Mouse (Mus musculus): ENCODE results near the gene Cdrt4. TPM values are rescaled to one million over a fixed set of nuclear protein-coding genes. Genes with fewer than 3 reads are reported as not detected.

Cdrt4 gene
- 0.21 and 0.52 TPM in 2 replicates for polyA plus RNA-seq (2015; fragmentation: Nextera tagmentation; extraction: Ambion mirVana)

DNA sequence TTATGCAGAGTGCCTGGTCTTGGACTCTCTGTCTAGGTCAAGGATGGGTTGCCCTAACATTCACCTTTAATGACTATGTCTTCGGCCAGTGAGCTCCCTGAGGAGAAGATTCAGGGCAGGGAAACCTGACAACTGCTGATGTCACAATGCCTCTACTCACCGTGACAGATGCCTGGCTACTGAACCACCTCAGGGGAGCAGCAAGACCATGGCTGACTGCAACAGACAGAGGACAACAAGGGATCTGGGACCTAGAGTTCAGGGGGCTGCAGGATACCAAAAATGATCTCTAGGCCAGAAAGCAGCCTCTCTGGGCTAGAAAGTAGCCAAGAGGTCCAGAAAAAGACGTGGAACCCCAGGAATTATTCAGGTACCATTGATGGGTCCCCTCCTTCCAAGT is at the start of gene Cdrt4:
Gene Cdrt4, plus strand, starts transcription at position 182 of the 400 bp plus-strand sequence.
- H3K9ac ChIP-seq (ENCODE audit: low read length), result no peak within 1 kb of the TSS
- ATAC-seq (ENCODE audit: low read depth), result no peak
- no peak within 1 kb of the TSS for H3K4me3 ChIP-seq (ENCODE audit: low read length)
- no peak within 1 kb of the TSS for H3K4me2 ChIP-seq (ENCODE audit: low read depth, low read length)
- 0 out of 2 replicates have a peak, but pooled peaks cover 2% of the 10 kb centered on the region for H3K9me3 ChIP-seq (ENCODE audit: control insufficient read depth, low read length)
- no peak within 1 kb of the TSS for H3K27ac ChIP-seq (ENCODE audit: low read length)
- H3K27me3 ChIP-seq (ENCODE audit: control insufficient read depth, insufficient read depth, low read depth, low read length), result no peaks in the 10 kb centered on the region
- no peaks in the 10 kb centered on the region for H3K36me3 ChIP-seq (ENCODE audit: control insufficient read depth, insufficient read depth, low read length)
- WGBS, result 81% methylated on average over 3 of the region's 3 CpGs
- peaks cover 4% of the 10 kb centered on the region; the same call in 1 of the 2 replicates for H3K4me1 ChIP-seq (replicated peaks; ENCODE audit: control insufficient read depth, insufficient read depth, low read length)

DNA sequence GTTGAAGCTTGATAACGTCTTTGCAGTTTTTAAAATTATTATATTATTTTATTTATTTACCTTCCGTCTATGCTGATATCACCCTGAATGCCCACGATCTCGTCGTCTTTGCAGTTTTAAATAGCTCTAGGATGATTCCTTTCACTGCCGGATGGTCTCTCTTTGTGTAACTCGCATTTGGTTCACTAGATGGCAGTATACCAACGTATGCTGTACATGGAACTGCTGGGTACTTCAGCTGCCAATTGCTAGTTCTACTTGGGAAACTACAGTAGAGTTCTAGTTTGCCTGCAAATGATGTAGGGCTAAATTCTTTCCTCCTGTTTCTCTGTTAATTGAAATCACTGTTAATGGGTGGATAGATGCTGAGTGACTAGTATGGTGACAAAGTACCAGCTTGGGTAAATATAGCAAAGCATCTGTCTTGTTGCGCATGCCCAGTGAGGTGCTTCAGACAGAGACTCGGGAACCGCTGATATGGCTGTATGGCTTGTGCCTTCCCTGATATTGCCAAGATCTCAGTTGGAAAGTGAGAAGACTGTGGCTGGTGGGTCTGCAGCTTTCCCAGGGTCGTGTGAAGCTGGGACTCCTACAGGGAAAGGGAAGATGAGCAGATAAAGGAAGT is 49.2 kb upstream of the Cdrt4 start:
- no peaks in the 10 kb centered on the region for H3K27me3 ChIP-seq (ENCODE audit: control insufficient read depth, insufficient read depth, low read depth, low read length)
- H3K9ac ChIP-seq (ENCODE audit: low read length), result no peak overlapping the region
- no peak overlapping the region for H3K4me3 ChIP-seq (ENCODE audit: low read length)
- no peaks in the 10 kb centered on the region for H3K9me3 ChIP-seq (ENCODE audit: control insufficient read depth, low read length)
- H3K4me2 ChIP-seq (ENCODE audit: low read depth, low read length), result no peak overlapping the region
- H3K4me1 ChIP-seq (replicated peaks; ENCODE audit: control insufficient read depth, insufficient read depth, low read length), result no peaks in the 10 kb centered on the region
- WGBS, result 27% methylated on average over 12 of the region's 12 CpGs
- no peaks in the 10 kb centered on the region for H3K36me3 ChIP-seq (ENCODE audit: control insufficient read depth, insufficient read depth, low read length)
- peak; percentile 70; the same call in 1 of the 2 replicates for ATAC-seq (ENCODE audit: low read depth)
- H3K27ac ChIP-seq (ENCODE audit: low read length), result no peak overlapping the region

DNA sequence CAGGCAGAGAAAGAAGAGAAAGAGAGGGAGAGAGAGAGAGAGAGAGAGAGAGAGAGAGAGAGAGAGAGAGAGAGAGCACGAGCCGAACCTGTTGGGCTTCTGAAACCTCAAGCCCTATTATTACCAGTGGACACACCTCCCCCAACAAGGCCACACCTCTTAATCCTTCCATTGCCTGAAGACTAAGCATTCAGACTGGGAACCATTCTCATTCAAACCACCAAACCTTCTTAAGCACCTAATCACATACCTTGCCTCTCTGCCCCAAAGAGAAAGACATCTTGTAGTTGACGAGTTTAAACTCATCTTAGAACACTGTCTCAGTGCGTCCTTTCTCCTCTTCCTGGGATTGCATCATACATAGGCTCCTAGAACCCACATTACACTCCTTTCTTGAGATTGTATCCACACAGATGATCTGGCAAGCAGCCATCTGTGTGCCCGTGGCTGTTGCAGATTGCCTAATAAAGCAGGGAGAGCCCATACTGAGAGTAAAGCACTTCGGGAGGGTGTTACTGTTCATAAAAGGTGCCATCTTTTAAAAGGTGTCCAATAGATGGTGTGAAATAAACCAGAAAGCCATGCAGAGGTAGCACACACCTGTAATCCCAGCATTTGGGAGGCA is 47.0 kb upstream of the Cdrt4 start:
- Histone ChIP-seq H3K9ac (ENCODE audit: low read length) (no peak overlapping the region), H3K9me3 (ENCODE audit: control insufficient read depth, low read length) (no peaks in the 10 kb centered on the region), H3K4me3 (ENCODE audit: low read length) (no peak overlapping the region), H3K4me2 (ENCODE audit: low read depth, low read length) (no peak overlapping the region), H3K36me3 (ENCODE audit: control insufficient read depth, insufficient read depth, low read length) (no peaks in the 10 kb centered on the region), H3K27ac (ENCODE audit: low read length) (no peak overlapping the region), H3K4me1 (replicated peaks; ENCODE audit: control insufficient read depth, insufficient read depth, low read length) (no peaks in the 10 kb centered on the region), H3K27me3 (ENCODE audit: control insufficient read depth, insufficient read depth, low read depth, low read length) (no peaks in the 10 kb centered on the region)
- 59% methylated on average over 6 of the region's 6 CpGs for WGBS
- no peak for ATAC-seq (ENCODE audit: low read depth)

DNA sequence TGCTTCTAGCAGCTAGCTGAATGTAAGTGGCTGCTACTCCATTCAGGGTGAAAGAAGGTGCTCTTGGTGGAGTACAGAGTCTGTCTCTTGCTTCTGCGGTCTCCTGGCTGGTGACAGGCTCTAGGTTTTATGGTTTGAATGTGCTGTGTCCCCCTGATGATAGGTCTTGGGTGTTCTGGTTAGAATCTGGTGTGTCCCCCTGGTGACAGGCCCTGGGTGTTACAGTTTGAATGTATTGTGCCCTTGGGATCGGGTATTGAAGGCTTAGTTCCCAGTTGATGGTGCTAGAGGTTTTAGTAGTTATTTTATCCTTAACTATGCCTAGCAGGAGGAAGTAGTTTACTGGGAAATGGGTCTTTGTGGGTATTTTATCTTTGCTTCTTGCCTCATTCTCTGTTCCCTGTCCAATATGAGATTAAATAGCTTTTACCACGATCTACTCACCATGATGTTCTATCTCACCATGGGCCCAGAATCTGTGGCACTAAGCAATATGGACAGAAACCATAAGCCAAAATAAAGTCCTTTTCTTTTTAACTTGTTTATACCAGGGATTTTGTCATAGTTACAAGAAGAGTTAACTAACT is 41.2 kb upstream of the Cdrt4 start:
- Histone ChIP-seq H3K27ac (ENCODE audit: low read length) (no peak overlapping the region), H3K27me3 (ENCODE audit: control insufficient read depth, insufficient read depth, low read depth, low read length) (no peaks in the 10 kb centered on the region), H3K4me1 (replicated peaks; ENCODE audit: control insufficient read depth, insufficient read depth, low read length) (peaks cover 8% of the 10 kb centered on the region; the same call in 1 of the 2 replicates), H3K36me3 (ENCODE audit: control insufficient read depth, insufficient read depth, low read length) (no peaks in the 10 kb centered on the region), H3K4me3 (ENCODE audit: low read length) (no peak overlapping the region), H3K9me3 (ENCODE audit: control insufficient read depth, low read length) (no peaks in the 10 kb centered on the region), H3K9ac (ENCODE audit: low read length) (no peak overlapping the region), H3K4me2 (ENCODE audit: low read depth, low read length) (no peak overlapping the region)
- WGBS, result 62% methylated on average over 3 of the region's 3 CpGs
- ATAC-seq (ENCODE audit: low read depth), result no peak

DNA sequence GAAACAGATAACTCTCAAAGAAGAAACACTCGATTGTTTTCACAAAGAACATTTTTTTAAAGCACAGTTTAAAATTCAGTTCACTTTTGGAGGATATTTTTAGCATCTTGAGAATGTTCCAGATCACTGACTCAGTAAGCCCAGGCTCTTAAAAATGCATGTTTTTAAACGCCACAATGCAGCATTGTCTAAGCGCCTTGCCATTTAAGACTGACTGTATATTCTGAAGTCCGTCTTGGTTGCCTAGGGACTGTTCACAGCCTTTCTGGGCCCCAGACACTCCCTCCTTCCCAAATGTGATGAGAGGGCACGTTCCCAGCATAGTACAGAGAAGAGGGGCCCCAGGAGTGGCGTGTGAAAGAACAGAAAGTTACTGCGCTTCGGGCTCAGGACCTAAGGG is 39.6 kb upstream of the Cdrt4 start:
- H3K36me3 ChIP-seq (ENCODE audit: control insufficient read depth, insufficient read depth, low read length), result no peaks in the 10 kb centered on the region
- H3K9me3 ChIP-seq (ENCODE audit: control insufficient read depth, low read length), result no peaks in the 10 kb centered on the region
- 52% methylated on average over 8 of the region's 8 CpGs for WGBS
- H3K27ac ChIP-seq (ENCODE audit: low read length), result no peak overlapping the region
- peak overlapping the region; percentile 25; the same call in 1 of the 2 replicates for H3K9ac ChIP-seq (ENCODE audit: low read length)
- peaks cover 12% of the 10 kb centered on the region; the same call in 1 of the 2 replicates for H3K4me1 ChIP-seq (replicated peaks; ENCODE audit: control insufficient read depth, insufficient read depth, low read length)
- H3K4me3 ChIP-seq (ENCODE audit: low read length), result no peak overlapping the region
- no peak overlapping the region for H3K4me2 ChIP-seq (ENCODE audit: low read depth, low read length)
- no peaks in the 10 kb centered on the region for H3K27me3 ChIP-seq (ENCODE audit: control insufficient read depth, insufficient read depth, low read depth, low read length)
- ATAC-seq (ENCODE audit: low read depth), result peak; percentile 64

DNA sequence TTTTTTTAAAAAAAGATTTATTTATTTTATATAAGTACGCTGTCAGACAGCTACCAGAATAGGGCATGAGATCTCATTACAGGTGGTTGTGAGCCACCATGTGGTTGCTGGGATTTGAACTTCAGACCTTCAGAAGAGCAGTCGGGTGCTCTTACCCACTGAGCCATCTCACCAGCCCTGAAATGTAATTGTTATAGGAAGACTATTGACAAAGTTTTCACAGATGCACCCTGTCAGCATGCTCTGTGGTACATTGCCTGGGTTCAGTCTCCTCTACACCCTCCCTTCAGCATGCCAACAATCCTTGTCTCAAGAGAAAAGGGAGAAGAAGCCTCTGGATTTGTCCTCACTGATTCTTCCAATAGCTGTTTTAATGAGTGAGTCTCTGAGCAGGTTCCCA is 37.9 kb upstream of the Cdrt4 start:
- Histone ChIP-seq H3K27me3 (ENCODE audit: control insufficient read depth, insufficient read depth, low read depth, low read length) (no peaks in the 10 kb centered on the region), H3K9ac (ENCODE audit: low read length) (no peak overlapping the region), H3K9me3 (ENCODE audit: control insufficient read depth, low read length) (no peaks in the 10 kb centered on the region), H3K36me3 (ENCODE audit: control insufficient read depth, insufficient read depth, low read length) (no peaks in the 10 kb centered on the region), H3K4me2 (ENCODE audit: low read depth, low read length) (no peak overlapping the region), H3K4me1 (replicated peaks; ENCODE audit: control insufficient read depth, insufficient read depth, low read length) (peaks cover 18% of the 10 kb centered on the region), H3K4me3 (ENCODE audit: low read length) (no peak overlapping the region), H3K27ac (ENCODE audit: low read length) (no peak overlapping the region)
- 90% methylated on average over 2 of the region's 2 CpGs for WGBS
- no peak for ATAC-seq (ENCODE audit: low read depth)

DNA sequence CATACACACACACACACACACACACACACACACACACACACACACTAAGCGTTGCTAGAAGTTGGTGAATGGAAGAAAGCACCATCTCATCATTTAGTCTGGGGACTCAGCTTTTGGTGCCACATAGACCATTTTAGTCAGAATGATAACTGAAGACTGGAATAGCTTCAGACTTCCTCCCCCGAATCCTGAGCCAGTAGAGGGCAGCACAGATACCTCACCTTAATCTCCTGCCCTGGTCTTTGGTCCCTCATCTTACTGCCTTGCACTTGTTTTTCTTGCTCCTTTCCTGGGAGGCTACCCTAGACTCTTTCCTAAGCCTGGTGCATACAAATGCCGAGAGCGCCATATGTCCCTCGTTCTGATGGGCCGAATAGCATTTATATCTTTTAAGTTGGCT is 36.5 kb upstream of the Cdrt4 start:
- H3K9ac ChIP-seq (ENCODE audit: low read length), result no peak overlapping the region
- WGBS, result 51% methylated on average over 6 of the region's 6 CpGs
- no peaks in the 10 kb centered on the region for H3K36me3 ChIP-seq (ENCODE audit: control insufficient read depth, insufficient read depth, low read length)
- no peak for ATAC-seq (ENCODE audit: low read depth)
- H3K9me3 ChIP-seq (ENCODE audit: control insufficient read depth, low read length), result no peaks in the 10 kb centered on the region; the same call in 1 of the 2 replicates
- peaks cover 18% of the 10 kb centered on the region for H3K4me1 ChIP-seq (replicated peaks; ENCODE audit: control insufficient read depth, insufficient read depth, low read length)
- H3K4me3 ChIP-seq (ENCODE audit: low read length), result no peak overlapping the region
- no peak overlapping the region for H3K27ac ChIP-seq (ENCODE audit: low read length)
- no peaks in the 10 kb centered on the region for H3K27me3 ChIP-seq (ENCODE audit: control insufficient read depth, insufficient read depth, low read depth, low read length)
- no peak overlapping the region for H3K4me2 ChIP-seq (ENCODE audit: low read depth, low read length)

DNA sequence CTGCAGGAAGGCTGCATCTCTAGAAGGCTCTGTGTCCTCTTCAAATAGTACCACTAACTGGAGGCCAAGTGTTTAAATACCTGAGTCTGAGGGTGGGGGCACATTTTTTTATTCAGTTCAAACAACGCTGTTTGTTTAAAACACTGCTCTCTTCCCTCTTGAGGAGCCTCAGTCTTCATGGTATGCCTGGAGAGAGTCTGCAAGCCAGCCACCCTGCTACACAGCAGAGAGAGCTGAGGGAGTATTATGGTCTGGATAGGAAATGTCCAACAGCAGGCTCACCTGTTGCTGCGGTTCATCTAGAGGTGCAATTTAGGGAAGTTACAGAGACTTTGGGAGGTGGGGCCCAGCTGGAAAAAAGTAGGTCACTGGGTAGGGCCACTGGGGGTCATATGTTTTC is 35.5 kb upstream of the Cdrt4 start:
- peak; percentile 83 for ATAC-seq (ENCODE audit: low read depth)
- Histone ChIP-seq H3K4me1 (replicated peaks; ENCODE audit: control insufficient read depth, insufficient read depth, low read length) (peaks cover 18% of the 10 kb centered on the region), H3K4me3 (ENCODE audit: low read length) (no peak overlapping the region), H3K36me3 (ENCODE audit: control insufficient read depth, insufficient read depth, low read length) (no peaks in the 10 kb centered on the region), H3K9me3 (ENCODE audit: control insufficient read depth, low read length) (no peaks in the 10 kb centered on the region; the same call in 1 of the 2 replicates), H3K27ac (ENCODE audit: low read length) (peak overlapping the region; percentile 39; the same call in 1 of the 2 replicates), H3K27me3 (ENCODE audit: control insufficient read depth, insufficient read depth, low read depth, low read length) (no peaks in the 10 kb centered on the region), H3K9ac (ENCODE audit: low read length) (no peak overlapping the region), H3K4me2 (ENCODE audit: low read depth, low read length) (no peak overlapping the region)
- WGBS, result 44% methylated on average over 2 of the region's 2 CpGs

DNA sequence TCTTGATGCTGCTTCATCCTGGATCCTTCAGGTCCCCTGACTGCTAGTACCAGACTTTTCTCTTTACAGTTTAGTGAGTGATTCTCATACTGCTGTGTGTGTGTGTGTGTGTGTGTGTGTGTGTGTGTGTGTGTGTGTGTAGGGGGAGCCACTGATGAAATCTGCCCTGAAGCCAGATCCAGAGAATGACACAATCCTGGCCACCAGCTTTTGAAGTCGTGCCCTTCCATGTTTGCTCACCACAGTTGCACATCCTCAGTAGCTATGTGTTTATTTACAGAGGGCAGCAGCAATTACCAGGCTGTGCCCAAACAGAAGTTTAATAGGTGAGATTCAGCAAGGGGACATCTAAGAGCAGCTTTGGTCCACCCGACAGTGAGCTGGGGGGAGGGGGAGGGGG is 34.2 kb upstream of the Cdrt4 start:
- H3K36me3 ChIP-seq (ENCODE audit: control insufficient read depth, insufficient read depth, low read length), result no peaks in the 10 kb centered on the region
- ATAC-seq (ENCODE audit: low read depth), result no peak
- no peak overlapping the region for H3K27ac ChIP-seq (ENCODE audit: low read length)
- H3K4me2 ChIP-seq (ENCODE audit: low read depth, low read length), result no peak overlapping the region
- no peaks in the 10 kb centered on the region; the same call in 1 of the 2 replicates for H3K9me3 ChIP-seq (ENCODE audit: control insufficient read depth, low read length)
- WGBS, result 8% methylated on average over 2 of the region's 2 CpGs
- no peak overlapping the region for H3K4me3 ChIP-seq (ENCODE audit: low read length)
- H3K9ac ChIP-seq (ENCODE audit: low read length), result no peak overlapping the region
- peaks cover 20% of the 10 kb centered on the region for H3K4me1 ChIP-seq (replicated peaks; ENCODE audit: control insufficient read depth, insufficient read depth, low read length)
- H3K27me3 ChIP-seq (ENCODE audit: control insufficient read depth, insufficient read depth, low read depth, low read length), result no peaks in the 10 kb centered on the region
